Mouse (Mus musculus) WW6 (cell line): ENCODE measurements around the gene Pgrmc1.
A peak's percentile ranks its signal among the peaks of the same experiment; 100 is the strongest.

Experiments
- DNase-seq: peaks from one replicate; pipeline ENCODE4 v3.0.0-alpha.2; 2013; ENCODE audit warnings: low read depth, low spot score

The Pgrmc1 gene

DNA sequence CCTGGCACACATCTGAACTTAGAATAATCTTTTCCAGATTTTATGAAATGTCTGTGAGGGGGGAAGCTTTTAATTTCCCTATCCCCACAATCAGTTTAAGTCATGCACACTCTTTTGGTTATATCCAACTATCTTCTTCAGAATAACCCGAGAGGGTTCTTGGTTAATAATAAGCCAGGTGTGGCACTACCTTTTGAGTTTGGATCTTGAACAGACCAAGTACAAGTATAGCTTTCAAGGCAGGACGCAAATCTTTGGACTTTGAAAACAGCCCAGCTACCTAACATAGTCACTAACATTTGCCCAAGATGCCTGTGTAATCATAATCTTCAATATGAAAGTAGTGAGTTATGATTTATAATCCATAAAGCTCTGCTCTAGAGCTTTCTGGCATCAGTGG lies 4.9 kb downstream of the Pgrmc1 start:
- no peak for DNase-seq

DNA sequence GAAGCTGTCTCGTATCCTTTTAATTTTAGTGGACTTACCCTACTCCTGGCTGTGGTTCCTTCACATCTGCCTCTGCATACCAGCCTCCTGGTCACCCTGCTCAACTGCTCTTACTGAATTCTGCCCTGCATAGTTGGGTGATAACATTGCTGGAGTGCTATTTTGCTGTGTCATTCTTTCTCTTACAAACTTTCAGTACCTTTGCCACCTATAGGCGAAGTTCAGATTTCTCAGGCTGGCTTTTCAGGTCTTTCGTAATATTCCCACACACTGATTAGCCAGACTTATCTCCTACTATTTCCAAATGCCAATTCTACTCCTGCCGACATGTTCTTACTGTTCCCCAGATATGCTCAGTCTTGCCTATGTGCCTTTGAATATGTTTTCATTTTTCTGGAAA lies 6.0 kb downstream of the Pgrmc1 start:
- DNase-seq: no peak

DNA sequence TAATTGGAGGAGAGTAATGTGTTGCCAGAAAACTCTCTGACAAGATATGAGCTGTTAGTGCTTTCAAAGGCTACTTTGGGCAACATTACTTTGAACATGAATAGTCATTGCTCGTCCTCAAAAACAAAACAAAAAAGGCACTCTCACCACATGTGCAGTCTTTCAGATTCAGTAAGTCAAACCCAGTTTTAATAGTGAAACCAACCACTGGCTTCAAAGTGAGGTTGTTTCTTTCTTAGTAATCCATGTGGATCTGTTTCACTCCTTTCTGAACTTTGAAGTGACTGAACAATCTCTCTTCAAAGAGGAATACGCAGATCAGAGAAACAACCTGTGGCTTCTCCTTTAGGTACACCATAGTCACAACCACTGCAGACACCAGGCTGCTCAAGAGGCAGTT lies 11.1 kb downstream of the Pgrmc1 start:
- no peak for DNase-seq

DNA sequence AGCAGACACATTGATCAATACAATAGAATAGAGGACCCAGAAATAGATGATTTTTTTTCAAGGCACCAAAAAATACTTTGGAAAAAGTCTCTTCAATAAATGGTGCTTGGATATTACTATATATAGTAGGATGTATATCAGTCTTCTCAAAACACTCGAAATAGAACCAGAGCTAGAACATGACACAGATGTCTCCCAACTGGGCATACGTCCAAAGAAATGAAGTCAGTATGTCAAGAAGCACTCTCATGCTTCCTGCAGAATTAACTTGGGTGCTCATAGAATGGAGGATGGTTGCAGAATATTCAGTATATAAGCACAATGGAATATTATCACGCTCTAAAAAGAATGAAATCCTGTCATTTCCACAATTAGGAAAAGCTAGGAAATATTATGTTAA lies 30.1 kb downstream of the Pgrmc1 start:
- DNase-seq: no peak

DNA sequence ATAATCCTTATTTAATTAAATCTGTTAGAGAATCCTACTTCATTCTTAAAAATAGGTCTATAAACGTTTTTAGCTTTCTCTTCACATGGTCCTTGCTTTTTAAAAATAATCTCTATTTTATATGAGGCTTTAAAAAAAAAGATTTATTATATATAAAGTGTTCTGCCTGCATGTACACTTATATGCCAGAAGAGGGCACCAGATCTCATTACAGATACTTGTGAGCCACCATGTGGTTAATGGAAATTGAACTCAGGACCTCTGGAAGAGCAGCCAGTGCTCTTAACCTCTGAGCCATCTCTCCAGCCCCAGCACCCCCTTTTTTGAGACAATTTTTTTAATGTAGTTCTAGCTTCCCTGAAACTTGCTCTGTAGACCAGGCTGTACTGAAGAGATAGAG lies 32.8 kb downstream of the Pgrmc1 start:
- no peak for DNase-seq

DNA sequence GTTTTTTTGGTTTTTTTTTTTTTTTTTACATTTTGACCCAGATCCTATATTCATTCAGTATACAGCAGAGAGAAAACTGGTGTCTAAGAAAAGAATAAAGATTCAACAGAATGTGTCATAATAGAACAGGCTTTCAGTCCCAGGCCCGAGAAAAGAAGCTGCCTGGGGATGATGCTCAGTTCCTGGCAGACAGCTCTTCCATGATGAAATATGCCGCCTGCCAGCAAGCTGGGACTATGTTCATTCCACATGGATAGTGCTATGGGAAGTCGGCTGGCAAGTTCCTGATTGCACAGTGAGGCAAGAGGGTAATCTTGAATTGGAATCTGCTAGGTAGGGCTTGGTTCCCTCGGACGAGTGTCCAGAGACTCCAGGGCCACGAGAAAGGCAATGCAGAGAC lies 42.0 kb downstream of the Pgrmc1 start:
- DNase-seq: no peak

DNA sequence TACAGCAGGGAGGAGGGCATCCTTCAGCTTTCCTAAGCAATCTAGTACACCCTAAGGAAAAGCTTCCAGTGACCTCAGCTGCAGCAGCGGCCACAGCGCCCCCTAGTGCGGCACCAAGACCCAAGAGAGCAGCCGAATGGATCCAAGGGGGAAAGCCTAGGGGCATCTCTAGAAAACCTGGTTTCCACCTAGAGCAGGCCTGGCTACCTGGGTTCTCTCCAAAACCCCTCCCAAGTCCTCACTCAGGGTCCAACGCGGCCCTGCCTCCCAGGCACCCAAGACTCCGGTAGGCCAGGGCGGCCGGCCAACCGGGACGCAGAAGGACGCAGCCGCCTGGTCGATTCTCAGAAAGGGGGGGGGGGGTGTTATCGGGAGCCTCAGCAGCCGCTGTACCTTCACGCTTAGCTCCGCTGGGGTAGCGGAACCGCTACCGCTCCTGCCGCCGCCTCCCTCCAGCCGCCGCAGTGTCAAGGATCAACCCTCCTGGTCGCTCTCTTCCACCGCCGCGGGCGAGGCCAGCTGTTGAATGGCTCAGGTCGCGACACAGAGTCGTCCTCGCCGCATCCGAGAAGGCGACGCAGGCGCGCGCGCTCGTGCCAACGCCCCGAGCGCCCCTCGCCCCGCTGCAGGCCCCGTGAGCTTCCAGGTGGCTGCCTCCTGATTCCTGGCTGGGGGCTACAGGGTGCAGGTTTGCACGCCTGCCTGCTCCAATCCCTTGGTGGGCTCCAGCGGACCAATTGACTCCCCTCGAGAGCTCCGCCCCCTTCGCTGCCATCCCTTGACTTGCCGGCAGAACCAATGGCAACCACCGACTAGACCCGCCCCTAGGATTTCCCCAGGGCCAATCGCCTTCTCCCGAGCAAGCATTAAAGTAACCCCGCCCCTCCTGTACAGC lies 46.9 kb downstream of the Pgrmc1 start, which contains the start of gene Akap17b:
Gene Akap17b (minus strand): TSS at position 739 of the 895 bp plus-strand sequence.
- peak; percentile 63 for DNase-seq
